8 mouse cellular contexts compared by ENCODE assay signal in genomic region chr9:53829081-53829865, GRCm38 (mm10). TPM values are rescaled to one million over a fixed set of nuclear protein-coding genes. Genes with fewer than 3 reads are reported as not detected.
DNase-seq lines count a peak whose midpoint lies in the region; ATAC-seq and TF ChIP-seq lines count a peak whose summit lies in the region.

No protein-coding gene starts in this region.

- no peak overlapping the region for H3K27ac ChIP-seq in limb, embryonic 14.5 days (replicated peaks; ENCODE audit: low read depth, low read length)
- peak overlapping the region; percentile 85 for H3K27ac ChIP-seq in midbrain, embryonic 16.5 days (ENCODE audit: low read length)

- WGBS in limb, embryonic 14.5 days, result 17% methylated on average over 14 of the region's 14 CpGs
- WGBS in midbrain, embryonic 16.5 days, result 17% methylated on average over 14 of the region's 14 CpGs

- H3K4me2 ChIP-seq in limb, embryonic 14.5 days (replicated peaks; ENCODE audit: low read depth, low read length, severe bottlenecking), result peak overlapping the region; percentile 43
- peak overlapping the region; percentile 82 for H3K4me2 ChIP-seq in midbrain, embryonic 16.5 days (ENCODE audit: low read length)

- DNase-seq in 3134 (ENCODE audit: extremely low read depth, insufficient read length, low spot score) (peak; percentile 11), MEL-GATA-1-ER (ENCODE audit: extremely low read depth, low read depth) (peak; percentile 26)
- DNase-seq in cerebellum, postnatal 14 days, result peak; percentile 74 to 77
- peak; percentile 67 for DNase-seq in kidney, adult 9 months
- DNase-seq in limb, embryonic 14.5 days (ENCODE audit: low spot score), result peak; percentile 75
- peak; percentile 25 to 35 for DNase-seq in thymus, postnatal 36 days

- ATAC-seq in granulocyte monocyte progenitor cell, adult 5-6 weeks (replicated peaks; ENCODE audit: poor library complexity, severe bottlenecking), result peak; percentile 40; the same call in 1 of the 2 replicates
- no peak; the same call in 1 of the 2 replicates for ATAC-seq in limb, embryonic 14.5 days (ENCODE audit: low FRiP score, low read depth)
- peak; percentile 80 for ATAC-seq in midbrain, embryonic 16.5 days

- H3K4me3 ChIP-seq in limb, embryonic 14.5 days (replicated peaks; ENCODE audit: low read length), result peak overlapping the region; percentile 37
- peak overlapping the region; percentile 50 for H3K4me3 ChIP-seq in midbrain, embryonic 16.5 days (ENCODE audit: low read depth, low read length)

- H3K4me1 ChIP-seq in limb, embryonic 14.5 days (ENCODE audit: control insufficient read depth, insufficient read depth, low read length), result no peaks in the 10 kb centered on the region
- H3K4me1 ChIP-seq in midbrain, embryonic 16.5 days (ENCODE audit: control insufficient read depth, insufficient read depth, low read length), result no peaks in the 10 kb centered on the region; the same call in 1 of the 2 replicates

- H3K9me3 ChIP-seq in limb, embryonic 14.5 days (ENCODE audit: control insufficient read depth, low read length), result no peaks in the 10 kb centered on the region
- H3K9me3 ChIP-seq in midbrain, embryonic 16.5 days (replicated peaks; ENCODE audit: control insufficient read depth, low read length, poor library complexity, severe bottlenecking), result no peaks in the 10 kb centered on the region

- TF ChIP-seq POLR2A in limb, embryonic 14.5 days (IDR thresholded peaks at IDR 0.05; ENCODE audit: borderline replicate concordance, extremely low read depth, insufficient read depth, insufficient read length), result no peak

- no peaks in the 10 kb centered on the region for H3K36me3 ChIP-seq in limb, embryonic 14.5 days (ENCODE audit: control insufficient read depth, insufficient read depth, low read length)
- no peaks in the 10 kb centered on the region for H3K36me3 ChIP-seq in midbrain, embryonic 16.5 days (ENCODE audit: control insufficient read depth, insufficient read depth, low read length)

- no peaks in the 10 kb centered on the region for H3K27me3 ChIP-seq in limb, embryonic 14.5 days (ENCODE audit: control insufficient read depth, insufficient read depth, low read length)
- H3K27me3 ChIP-seq in midbrain, embryonic 16.5 days (ENCODE audit: control insufficient read depth, insufficient read depth, low read depth, low read length), result no peaks in the 10 kb centered on the region

- peak overlapping the region; percentile 52 for H3K9ac ChIP-seq in limb, embryonic 14.5 days (ENCODE audit: low read depth, low read length, severe bottlenecking)
- peak overlapping the region; percentile 76 for H3K9ac ChIP-seq in midbrain, embryonic 16.5 days (ENCODE audit: low read depth, low read length)

RNA-seq across cellular contexts. Expression of gene Sln, which starts 20.7 kb away (rescaled TPM):
- not detected in 2 replicates for total RNA-seq in granulocyte monocyte progenitor cell, adult 5-6 weeks (2014; fragmentation: Nextera tagmentation)
- total RNA-seq in granulocyte monocyte progenitor cell, adult 5-6 weeks (2017), result not detected in 2 replicates
- polyA plus RNA-seq in limb, embryonic 14.5 days (2012; rRNA removed), result 33.4 and 43.9 TPM in 2 replicates
- polyA plus RNA-seq in limb, embryonic 14.5 days (2014; fragmentation: Nextera tagmentation; extraction: Ambion mirVana), result 67.8 and 100 TPM in 2 replicates
- polyA plus RNA-seq in midbrain, embryonic 16.5 days (2015; fragmentation: Nextera tagmentation; extraction: Ambion mirVana), result 0.31 TPM in 1 of 2 replicates, not detected in the other

RNA-seq across cellular contexts. Expression of gene Slc35f2, which starts 57.9 kb away (rescaled TPM):
- 0.60 and 1.9 TPM in 2 replicates for total RNA-seq in granulocyte monocyte progenitor cell, adult 5-6 weeks (2014; fragmentation: Nextera tagmentation)
- 0.88 and 1.2 TPM in 2 replicates for total RNA-seq in granulocyte monocyte progenitor cell, adult 5-6 weeks (2017)
- 3.5 and 4.1 TPM in 2 replicates for polyA plus RNA-seq in limb, embryonic 14.5 days (2012; rRNA removed)
- 4.1 and 4.5 TPM in 2 replicates for polyA plus RNA-seq in limb, embryonic 14.5 days (2014; fragmentation: Nextera tagmentation; extraction: Ambion mirVana)
- polyA plus RNA-seq in midbrain, embryonic 16.5 days (2015; fragmentation: Nextera tagmentation; extraction: Ambion mirVana), result 12.2 and 14.3 TPM in 2 replicates

Comparison
In these comparisons a context has a peak if more than half of its experiments do, and no peak if none do; other contexts are left out.
1. DNase-seq: peak in every context shown above with its lines; median percentile 76 in cerebellum, postnatal 14 days; 75 in limb, embryonic 14.5 days; 67 in kidney, adult 9 months; 30 in thymus, postnatal 36 days; 26 in MEL-GATA-1-ER; 11 in 3134.
2. RNA of gene Sln, which starts 20.7 kb away (polyA plus RNA-seq): 33.4 to 100 TPM in limb, embryonic 14.5 days; 0.31 TPM in midbrain, embryonic 16.5 days; every median in the first group is over 10 times any median in the second.